Mouse (Mus musculus): ENCODE results near the gene Irx4. TPM values are rescaled to one million over a fixed set of nuclear protein-coding genes. Genes with fewer than 3 reads are reported as not detected.

The Irx4 gene
- 0.15 and 0.65 TPM in 2 replicates for polyA plus RNA-seq (2015; fragmentation: Nextera tagmentation; extraction: Ambion mirVana)

DNA sequence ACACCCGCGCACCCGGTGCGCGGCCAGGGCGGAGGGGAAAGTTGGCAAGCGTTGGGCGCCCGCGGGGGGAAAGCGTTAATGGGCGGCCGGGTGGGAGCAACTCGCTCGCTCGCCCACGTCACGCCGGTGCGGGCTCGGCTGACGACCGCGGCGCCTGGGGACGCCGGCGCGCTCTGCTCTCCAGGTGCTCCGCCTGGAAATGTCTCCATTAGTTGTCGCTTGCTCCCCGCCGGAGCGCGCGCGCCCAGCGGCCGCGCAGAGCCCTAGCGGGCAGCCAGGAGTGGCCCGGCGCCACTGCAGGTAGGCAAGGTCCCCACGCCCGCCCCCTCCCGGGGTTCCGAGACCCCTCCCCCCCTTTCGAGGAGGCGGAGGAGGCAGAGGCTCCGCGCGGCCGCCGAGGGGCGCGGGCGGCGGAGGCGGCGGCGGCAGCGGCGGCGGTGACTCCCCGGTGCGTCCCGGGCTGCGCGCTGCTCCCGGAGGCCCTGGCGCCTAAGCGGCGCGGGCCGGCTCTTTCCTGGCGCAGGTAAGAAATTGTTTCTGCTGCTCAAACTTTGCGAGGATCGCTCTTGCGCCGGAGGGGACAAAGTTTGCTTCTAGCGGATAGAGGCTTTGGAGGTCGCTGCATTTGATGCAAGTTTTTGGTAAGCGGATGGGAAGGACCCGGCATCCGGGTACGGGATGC lies at the start of gene Irx4:
Irx4 (plus strand) TSS at position 126 of the 682 bp plus-strand sequence.
- H3K27ac ChIP-seq = no peak within 1 kb of the TSS
- H3K4me2 ChIP-seq = peak within 1 kb of the TSS; percentile 58
- H3K9me3 ChIP-seq = no peaks in the 10 kb centered on the region
- no peaks in the 10 kb centered on the region for H3K36me3 ChIP-seq
- WGBS = under 1% methylated on average over 67 of the region's 86 CpGs
- no peak within 1 kb of the TSS for H3K9ac ChIP-seq
- peaks cover 29% of the 10 kb centered on the region for H3K4me1 ChIP-seq
- no peak for ATAC-seq (ENCODE audit: borderline replicate concordance, extremely low read depth, low FRiP score, low TSS enrichment)
- H3K27me3 ChIP-seq = peaks cover 90% of the 10 kb centered on the region
- peak within 1 kb of the TSS; percentile 34 for H3K4me3 ChIP-seq

DNA sequence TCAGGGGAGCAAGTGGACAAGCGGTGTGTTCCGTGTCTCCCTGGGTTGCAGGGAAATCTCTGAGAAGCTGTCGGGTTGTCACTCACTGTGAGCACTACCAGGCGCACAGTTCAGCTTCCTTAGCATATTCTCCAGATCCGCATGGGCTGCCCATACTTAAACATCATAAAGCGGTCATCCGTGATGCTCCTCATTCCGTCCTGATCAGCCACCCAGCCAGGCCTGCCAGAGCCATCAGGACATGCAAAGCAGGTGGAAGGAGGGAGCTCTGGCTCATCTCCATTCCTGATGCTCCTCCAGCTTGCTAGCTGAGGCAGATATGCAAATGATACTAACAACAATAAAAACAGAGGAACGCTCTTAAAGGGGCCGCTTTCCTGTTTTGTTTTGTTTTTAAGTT lies 46.0 kb upstream of the Irx4 start:
- H3K4me3 ChIP-seq = no peak overlapping the region
- no peaks in the 10 kb centered on the region for H3K4me1 ChIP-seq
- no peak overlapping the region for H3K9ac ChIP-seq
- no peak overlapping the region for H3K4me2 ChIP-seq
- no peaks in the 10 kb centered on the region for H3K36me3 ChIP-seq
- WGBS = 69% methylated on average over 10 of the region's 10 CpGs
- no peaks in the 10 kb centered on the region for H3K9me3 ChIP-seq
- no peaks in the 10 kb centered on the region for H3K27me3 ChIP-seq
- ATAC-seq (ENCODE audit: borderline replicate concordance, extremely low read depth, low FRiP score, low TSS enrichment) = no peak
- no peak overlapping the region for H3K27ac ChIP-seq

DNA sequence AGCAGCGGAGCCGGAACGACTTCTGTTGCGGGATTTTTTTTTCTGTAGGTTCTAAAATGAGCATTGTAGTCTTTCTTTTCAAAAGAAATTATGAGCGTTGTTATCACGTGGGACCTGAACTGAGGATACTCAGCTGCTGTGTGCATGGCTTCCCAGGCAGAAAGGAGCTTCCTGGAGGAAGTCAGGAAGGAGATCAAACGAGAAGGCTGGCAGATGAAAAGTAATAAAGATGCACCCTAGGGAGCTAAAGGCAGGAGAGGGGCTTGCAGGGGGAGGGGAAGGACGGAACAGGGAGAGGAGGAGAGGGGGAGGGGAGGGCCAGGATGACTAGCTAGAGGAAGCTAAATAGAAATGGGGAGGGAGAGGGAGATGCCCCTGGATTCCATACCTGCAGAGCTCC lies 23.8 kb upstream of the Irx4 start:
- Histone ChIP-seq H3K9me3 (no peaks in the 10 kb centered on the region), H3K9ac (no peak overlapping the region), H3K4me1 (no peaks in the 10 kb centered on the region), H3K36me3 (no peaks in the 10 kb centered on the region), H3K4me3 (no peak overlapping the region), H3K4me2 (no peak overlapping the region), H3K27me3 (no peaks in the 10 kb centered on the region), H3K27ac (no peak overlapping the region)
- no peak for ATAC-seq (ENCODE audit: borderline replicate concordance, extremely low read depth, low FRiP score, low TSS enrichment)
- 40% methylated on average over 8 of the region's 8 CpGs for WGBS

DNA sequence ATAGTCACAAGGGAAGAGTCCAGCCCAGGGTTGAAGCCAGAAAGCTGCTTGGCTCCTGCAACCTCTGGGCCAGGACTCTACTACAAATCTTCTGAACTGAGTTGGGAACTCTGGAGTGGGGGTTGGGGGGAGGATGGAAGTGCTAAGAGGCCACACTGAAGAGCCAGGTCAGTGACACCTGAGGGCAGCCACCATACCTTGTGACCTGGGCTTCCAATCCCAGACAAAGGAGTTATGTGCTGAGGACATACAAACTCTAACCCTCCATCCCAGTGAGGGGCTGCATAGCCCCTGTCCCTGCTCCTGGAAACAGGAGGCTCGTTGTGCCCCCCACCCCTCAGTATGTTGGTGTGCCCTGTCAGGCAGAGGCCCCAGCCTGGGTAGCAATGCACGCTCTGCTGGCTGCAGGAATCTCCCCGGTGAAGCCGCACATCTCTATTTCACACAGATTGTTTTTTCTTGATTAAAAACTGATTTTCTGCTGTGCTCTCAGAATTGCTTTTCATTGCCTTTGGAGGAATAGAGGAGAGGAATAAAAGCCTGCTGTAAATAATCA lies 21.0 kb upstream of the Irx4 start:
- no peaks in the 10 kb centered on the region; the same call in 1 of the 2 replicates for H3K9me3 ChIP-seq

DNA sequence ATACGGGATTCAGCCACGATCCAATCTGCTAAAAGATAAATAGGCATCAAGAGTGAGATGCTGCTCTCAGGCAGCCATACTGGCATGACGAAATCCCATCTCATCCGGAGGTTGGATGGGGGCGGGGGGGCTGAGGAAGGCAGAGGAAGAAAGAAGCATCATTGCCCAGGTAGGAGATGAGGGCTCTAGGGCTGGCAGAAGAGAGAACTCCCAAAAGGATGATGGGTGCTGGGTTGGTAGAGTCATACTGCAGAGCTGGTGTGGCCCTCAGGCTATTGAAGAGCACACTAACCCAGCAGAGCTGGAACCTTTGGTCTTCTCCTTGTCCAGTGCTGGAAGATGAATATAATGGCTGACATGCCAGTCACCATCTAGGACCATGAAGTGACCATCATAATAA lies 17.7 kb upstream of the Irx4 start:
- WGBS = 84% methylated on average over 5 of the region's 5 CpGs
- Histone ChIP-seq H3K4me1 (no peaks in the 10 kb centered on the region), H3K27me3 (no peaks in the 10 kb centered on the region), H3K27ac (no peak overlapping the region), H3K4me3 (no peak overlapping the region), H3K4me2 (no peak overlapping the region), H3K9ac (no peak overlapping the region), H3K9me3 (no peaks in the 10 kb centered on the region; the same call in 1 of the 2 replicates), H3K36me3 (no peaks in the 10 kb centered on the region)
- no peak for ATAC-seq (ENCODE audit: borderline replicate concordance, extremely low read depth, low FRiP score, low TSS enrichment)

More for the DNA sequence above, 21.0 kb upstream of the Irx4 start:
- H3K4me1 ChIP-seq = no peaks in the 10 kb centered on the region
- no peaks in the 10 kb centered on the region for H3K27me3 ChIP-seq
- H3K4me3 ChIP-seq = no peak overlapping the region
- no peak overlapping the region for H3K9ac ChIP-seq
- no peaks in the 10 kb centered on the region for H3K36me3 ChIP-seq
- 87% methylated on average over 4 of the region's 4 CpGs for WGBS
- ATAC-seq (ENCODE audit: borderline replicate concordance, extremely low read depth, low FRiP score, low TSS enrichment) = no peak
- no peak overlapping the region for H3K4me2 ChIP-seq
- no peak overlapping the region for H3K27ac ChIP-seq

DNA sequence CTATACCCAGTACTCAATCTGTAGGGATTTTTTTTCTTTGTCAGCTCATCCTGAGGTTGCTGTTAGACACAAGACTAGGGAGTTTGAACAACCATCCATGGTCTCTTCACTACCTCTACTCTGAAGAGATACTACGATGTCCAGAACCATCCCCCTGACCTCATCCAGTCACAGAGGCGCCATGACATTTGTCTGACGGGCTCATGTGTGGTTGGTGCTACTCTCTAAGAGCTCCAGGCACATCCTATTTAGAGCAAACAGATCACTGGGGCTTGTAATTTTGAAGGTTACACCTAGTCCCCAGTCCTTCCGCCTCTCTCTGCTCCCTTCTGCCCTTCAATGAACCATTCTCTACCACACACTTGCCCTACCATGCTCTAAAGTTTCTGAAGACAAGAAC lies 13.3 kb upstream of the Irx4 start:
- Histone ChIP-seq H3K9me3 (no peaks in the 10 kb centered on the region; the same call in 1 of the 2 replicates), H3K36me3 (no peaks in the 10 kb centered on the region), H3K4me1 (no peaks in the 10 kb centered on the region), H3K9ac (no peak overlapping the region), H3K4me2 (no peak overlapping the region), H3K27ac (no peak overlapping the region), H3K4me3 (no peak overlapping the region), H3K27me3 (peaks cover 6% of the 10 kb centered on the region)
- 82% methylated on average over 4 of the region's 4 CpGs for WGBS
- ATAC-seq (ENCODE audit: borderline replicate concordance, extremely low read depth, low FRiP score, low TSS enrichment) = no peak

DNA sequence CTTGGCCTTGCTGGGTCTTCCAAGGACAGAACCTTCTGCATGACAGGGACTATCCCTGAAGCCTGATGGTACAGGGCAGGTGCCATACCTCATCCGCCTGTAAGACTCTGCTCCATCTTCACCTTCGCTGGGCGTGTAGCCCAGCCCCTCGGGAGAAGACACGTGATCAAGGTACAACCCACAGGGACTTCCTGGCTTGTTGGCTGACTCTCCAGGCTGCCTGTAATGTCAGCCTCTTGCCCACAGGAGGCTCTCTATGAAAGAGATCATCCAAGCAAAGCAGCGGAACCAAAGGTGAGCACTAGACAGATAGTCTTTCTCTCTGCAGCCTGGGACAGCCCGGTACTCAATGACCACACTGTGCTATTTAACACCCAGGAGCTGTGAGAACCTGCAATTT lies 9.1 kb upstream of the Irx4 start:
- H3K27ac ChIP-seq = no peak overlapping the region
- WGBS = 28% methylated on average over 7 of the region's 7 CpGs
- no peaks in the 10 kb centered on the region for H3K36me3 ChIP-seq
- H3K4me3 ChIP-seq = no peak overlapping the region
- peaks cover 11% of the 10 kb centered on the region for H3K27me3 ChIP-seq
- no peak for ATAC-seq (ENCODE audit: borderline replicate concordance, extremely low read depth, low FRiP score, low TSS enrichment)
- no peak overlapping the region for H3K9ac ChIP-seq
- H3K4me1 ChIP-seq = no peaks in the 10 kb centered on the region
- no peak overlapping the region for H3K4me2 ChIP-seq
- no peaks in the 10 kb centered on the region for H3K9me3 ChIP-seq

DNA sequence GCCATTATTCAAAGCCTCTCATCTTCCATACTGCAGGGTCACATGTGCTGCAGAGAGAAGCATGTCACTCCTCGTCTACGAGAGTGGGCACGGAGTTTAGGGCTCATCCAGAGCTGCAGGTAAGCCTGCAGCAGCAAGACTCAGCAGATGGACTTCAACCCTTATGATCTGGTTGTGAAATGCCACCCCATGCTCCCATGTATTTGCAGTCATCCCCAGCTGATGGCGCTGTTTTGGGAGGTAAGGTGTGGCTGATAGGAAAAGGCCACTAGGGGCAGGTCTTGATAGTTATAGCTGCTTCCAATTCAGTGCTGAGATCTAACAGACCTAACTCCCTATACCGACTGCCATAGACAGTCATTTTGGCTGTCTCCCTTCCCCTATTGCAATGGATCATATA lies 8.3 kb upstream of the Irx4 start:
- no peak for ATAC-seq (ENCODE audit: borderline replicate concordance, extremely low read depth, low FRiP score, low TSS enrichment)
- Histone ChIP-seq H3K9ac (no peak overlapping the region), H3K36me3 (no peaks in the 10 kb centered on the region), H3K4me1 (no peaks in the 10 kb centered on the region), H3K27ac (no peak overlapping the region), H3K9me3 (no peaks in the 10 kb centered on the region), H3K4me3 (no peak overlapping the region), H3K4me2 (no peak overlapping the region), H3K27me3 (peaks cover 16% of the 10 kb centered on the region)
- WGBS = 39% methylated on average over 5 of the region's 5 CpGs

DNA sequence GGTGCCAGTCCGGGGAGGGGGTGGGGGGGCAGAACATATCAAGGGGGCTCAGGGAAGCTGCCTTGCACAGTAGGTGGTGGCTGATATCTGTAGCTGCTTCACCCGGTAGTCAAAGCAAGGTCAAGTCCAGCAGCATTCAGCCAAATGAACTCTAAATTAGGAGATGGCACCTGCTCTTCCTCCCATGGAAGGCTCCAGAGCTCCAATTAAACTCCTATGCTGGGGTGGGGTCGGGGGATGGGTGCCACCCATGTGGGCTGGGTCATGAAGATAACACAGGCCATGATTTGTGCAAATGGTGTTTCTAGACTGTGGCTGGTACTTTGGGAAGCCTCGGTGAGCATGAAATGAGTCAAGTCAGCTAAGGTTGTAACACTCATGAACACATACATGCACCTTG lies 1.9 kb upstream of the Irx4 start:
- no peak overlapping the region for H3K4me2 ChIP-seq
- H3K4me3 ChIP-seq = no peak overlapping the region
- peaks cover 19% of the 10 kb centered on the region for H3K4me1 ChIP-seq
- peaks cover 74% of the 10 kb centered on the region for H3K27me3 ChIP-seq
- no peak overlapping the region for H3K27ac ChIP-seq
- ATAC-seq (ENCODE audit: borderline replicate concordance, extremely low read depth, low FRiP score, low TSS enrichment) = no peak
- no peak overlapping the region for H3K9ac ChIP-seq
- H3K36me3 ChIP-seq = no peaks in the 10 kb centered on the region
- 55% methylated on average over 4 of the region's 4 CpGs for WGBS
- no peaks in the 10 kb centered on the region for H3K9me3 ChIP-seq

DNA sequence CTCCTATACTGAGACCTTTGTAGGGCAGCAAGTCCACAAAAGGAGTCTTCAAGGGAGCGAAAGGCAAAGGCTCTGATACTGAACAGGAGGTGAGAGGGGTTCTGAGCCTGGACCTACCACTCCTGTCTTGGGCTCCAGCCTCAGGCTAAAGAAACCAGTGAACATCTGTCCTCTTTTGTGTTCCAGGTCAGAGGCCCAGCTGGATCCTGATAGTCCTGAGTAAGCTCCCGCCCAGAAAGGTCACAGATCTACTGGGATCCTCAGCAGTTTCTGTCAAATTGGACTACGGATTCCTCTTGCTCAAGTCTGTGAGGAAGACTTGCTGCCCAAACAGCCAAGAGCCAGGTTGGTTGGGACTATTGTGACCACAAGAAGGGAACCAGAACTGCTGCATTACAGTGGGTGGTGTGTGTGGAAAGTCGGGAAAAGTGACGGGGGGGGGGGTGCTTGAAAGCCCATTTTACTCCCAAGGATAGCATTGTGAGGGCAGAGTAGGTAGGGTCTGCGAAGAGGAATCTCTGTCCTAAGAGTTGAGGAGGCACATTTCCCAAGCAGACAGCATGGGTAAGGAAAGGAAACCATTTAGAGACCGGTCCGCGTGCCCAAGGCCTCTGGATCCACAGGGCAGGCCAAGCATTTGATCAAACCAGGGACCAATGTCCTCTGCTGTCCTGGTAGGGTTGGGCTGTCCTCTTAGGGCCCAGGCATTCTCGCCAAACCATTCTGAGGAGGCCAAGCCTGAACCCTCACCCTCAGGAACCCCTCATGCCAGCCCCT lies 514 bp upstream of the Irx4 start:
- 14% methylated on average over 10 of the region's 10 CpGs for WGBS
- Histone ChIP-seq H3K36me3 (no peaks in the 10 kb centered on the region), H3K4me1 (peaks cover 25% of the 10 kb centered on the region), H3K9ac (no peak overlapping the region), H3K4me2 (peak overlapping the region; percentile 58), H3K27me3 (peaks cover 83% of the 10 kb centered on the region), H3K27ac (no peak overlapping the region), H3K9me3 (no peaks in the 10 kb centered on the region), H3K4me3 (peak overlapping the region; percentile 34)
- ATAC-seq (ENCODE audit: borderline replicate concordance, extremely low read depth, low FRiP score, low TSS enrichment) = no peak

DNA sequence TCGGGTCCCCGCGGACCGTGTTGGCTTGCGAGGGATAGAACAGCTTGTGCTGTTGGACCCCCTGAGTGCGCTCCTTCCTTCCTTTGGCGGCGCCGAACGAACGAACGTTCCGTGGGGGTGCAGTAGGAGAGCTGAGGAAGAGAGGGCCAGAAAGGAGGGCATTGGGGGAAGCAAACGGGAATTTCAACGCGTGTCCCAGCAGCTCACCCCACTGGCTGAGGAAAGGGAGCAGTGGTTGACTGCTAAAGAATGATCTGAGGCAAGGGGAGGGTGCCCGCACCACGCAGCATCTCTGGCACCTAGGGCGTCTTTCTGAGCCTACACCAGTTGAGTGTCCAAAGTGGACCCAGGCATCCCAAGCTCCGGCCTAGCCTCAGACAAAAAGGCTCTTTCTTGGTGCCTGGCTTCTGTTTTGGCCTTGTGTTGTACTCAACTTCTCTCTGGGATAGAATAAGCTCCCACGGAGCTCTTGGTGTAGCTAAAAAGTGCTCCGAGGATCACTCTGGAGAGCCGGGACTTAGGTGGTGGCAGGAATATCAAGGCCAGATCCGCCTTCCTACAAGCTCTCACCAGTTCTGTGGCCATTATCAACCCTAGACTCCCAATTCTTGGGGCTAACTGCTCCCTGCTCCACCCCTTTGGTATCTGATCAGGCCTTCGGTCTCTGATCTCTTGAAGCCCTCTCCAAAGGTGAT lies 904 bp downstream of the Irx4 start:
- WGBS = 7% methylated on average over 18 of the region's 25 CpGs
- H3K27me3 ChIP-seq = peaks cover 96% of the 10 kb centered on the region
- ATAC-seq (ENCODE audit: borderline replicate concordance, extremely low read depth, low FRiP score, low TSS enrichment) = no peak
- H3K4me1 ChIP-seq = peaks cover 31% of the 10 kb centered on the region
- H3K4me3 ChIP-seq = peak overlapping the region; percentile 34; the same call in 1 of the 2 replicates
- H3K27ac ChIP-seq = no peak overlapping the region
- H3K36me3 ChIP-seq = no peaks in the 10 kb centered on the region
- H3K9me3 ChIP-seq = no peaks in the 10 kb centered on the region
- H3K9ac ChIP-seq = no peak overlapping the region
- H3K4me2 ChIP-seq = peak overlapping the region; percentile 58; the same call in 1 of the 2 replicates

Measured in lung, embryonic 15.5 days (tissue).